Mouse (Mus musculus) thymus, postnatal 4 days (tissue): ENCODE results near the gene Gm20388.
A peak's percentile ranks its signal among the peaks of the same experiment; 100 is the strongest.

ENCODE experiments used
- DNase-seq: peaks from one replicate; pipeline ENCODE4 v3.0.0; 2021

The Gm20388 gene

DNA sequence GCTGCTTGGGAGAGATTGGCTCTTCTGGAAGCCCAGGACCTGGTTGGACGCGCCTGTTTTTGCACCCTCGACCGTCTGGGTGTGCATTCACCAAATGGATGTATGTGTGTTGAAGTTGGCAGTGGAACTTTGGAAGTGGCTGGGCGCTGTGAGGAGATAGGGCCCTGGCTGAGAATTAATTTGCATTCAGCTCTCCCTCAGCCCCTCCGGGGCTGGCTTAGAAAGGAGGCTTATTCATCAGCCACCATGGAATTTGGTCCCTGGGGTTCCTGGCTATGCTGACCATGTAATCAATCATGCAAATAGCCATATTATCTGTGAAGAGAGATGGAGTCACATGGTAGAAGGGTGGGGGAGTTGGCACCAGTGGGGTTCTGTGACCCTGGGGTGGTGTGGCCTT lies 1102.7 kb downstream of the Gm20388 start:
- DNase-seq: no peak

DNA sequence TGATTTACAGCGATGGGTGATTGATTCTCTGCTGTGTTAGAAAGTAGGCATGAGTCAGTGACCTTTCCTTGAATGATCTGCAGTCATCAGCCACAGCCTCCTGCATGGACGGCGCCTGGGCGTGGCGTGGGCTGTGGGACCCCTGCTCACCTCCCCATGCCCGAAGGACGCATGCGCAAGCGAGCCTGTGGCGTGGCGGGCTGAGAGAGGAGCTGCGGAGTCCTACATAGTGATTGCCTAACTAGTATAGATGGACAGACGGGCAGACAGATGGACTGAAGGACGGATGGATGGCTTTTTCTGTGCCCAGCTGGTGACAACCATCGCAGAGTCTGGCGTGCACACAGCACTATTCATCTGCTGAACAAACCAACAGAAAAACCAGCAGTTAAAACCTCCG lies 1106.0 kb downstream of the Gm20388 start:
- no peak for DNase-seq

DNA sequence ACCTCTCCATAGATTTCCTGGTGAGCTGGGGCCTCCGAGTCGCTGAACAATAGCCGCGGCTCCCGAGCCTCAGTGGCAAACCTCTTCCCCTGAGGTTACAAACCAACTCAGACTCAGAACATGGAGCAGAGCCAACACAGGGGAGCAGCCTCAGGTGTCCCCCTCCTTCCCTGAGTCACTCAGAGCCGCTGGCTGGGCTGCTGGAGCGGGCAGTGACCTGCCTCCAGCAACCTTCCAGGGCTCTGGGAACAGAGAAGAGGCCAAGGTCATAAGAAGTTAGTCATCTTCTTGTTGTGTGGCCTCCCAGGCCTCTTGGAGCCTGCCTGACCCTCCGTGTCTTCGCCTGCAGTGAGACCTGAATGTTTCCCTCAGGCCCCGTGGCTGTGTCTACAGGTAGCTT lies 1107.6 kb downstream of the Gm20388 start:
- no peak for DNase-seq

DNA sequence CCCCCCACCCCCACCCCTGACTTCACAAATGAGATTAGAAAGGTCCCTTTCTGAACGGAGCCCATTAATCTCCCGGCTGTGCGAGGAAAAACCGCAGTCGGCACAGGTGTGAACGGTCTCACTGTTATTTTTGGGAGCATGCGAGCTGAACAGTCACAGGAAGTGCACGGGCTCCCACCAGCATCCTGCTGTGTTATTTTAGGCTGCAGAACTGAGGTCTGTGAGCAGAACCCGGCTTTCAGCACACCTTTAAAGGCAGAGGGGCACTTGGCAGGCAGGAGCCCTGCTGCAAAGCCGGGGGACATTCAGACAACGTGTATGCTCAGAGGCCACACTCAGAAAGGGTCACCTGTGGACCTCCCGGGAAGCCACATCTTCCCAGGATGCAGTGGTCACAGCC lies 1110.8 kb downstream of the Gm20388 start:
- peak; percentile 69 for DNase-seq

DNA sequence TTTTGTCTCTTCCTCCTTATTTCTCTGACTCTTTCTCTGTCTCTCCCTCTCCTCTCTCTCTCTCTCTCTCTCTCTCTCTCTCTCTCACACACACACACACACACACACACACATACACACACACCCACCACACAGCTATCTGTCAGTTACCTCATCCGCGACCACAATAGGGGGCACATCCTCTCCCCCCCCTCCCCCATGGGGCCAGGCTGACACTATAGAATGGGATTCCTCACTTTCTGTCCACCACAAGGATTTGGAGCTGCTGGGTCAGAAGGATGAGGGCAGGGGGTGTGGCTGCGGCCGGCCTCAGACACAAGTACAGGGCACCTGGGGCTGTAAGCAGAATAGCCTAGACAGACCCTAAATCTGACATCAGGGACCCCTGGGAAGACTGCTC lies 1112.4 kb downstream of the Gm20388 start:
- DNase-seq: peak; percentile 62

DNA sequence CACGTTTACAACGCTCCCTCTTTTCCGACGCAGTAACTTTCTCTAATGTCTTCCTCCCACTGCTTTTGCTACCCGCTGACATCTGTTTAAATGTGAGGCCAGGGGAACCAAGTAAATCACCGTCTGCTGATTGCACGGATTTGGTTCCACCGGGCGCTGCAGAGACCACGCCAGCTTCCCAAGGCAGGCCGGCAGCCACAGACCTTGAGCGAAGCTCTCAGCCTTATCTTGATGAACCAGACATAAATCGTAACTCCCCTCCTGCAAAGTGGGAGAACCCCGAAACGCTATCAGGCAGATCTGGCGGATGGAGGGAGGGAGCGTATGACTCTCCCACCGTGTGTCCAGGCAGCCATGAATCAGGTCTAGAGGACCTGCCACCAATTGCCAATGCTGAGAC lies 1113.1 kb downstream of the Gm20388 start:
- peak; percentile 38 for DNase-seq

DNA sequence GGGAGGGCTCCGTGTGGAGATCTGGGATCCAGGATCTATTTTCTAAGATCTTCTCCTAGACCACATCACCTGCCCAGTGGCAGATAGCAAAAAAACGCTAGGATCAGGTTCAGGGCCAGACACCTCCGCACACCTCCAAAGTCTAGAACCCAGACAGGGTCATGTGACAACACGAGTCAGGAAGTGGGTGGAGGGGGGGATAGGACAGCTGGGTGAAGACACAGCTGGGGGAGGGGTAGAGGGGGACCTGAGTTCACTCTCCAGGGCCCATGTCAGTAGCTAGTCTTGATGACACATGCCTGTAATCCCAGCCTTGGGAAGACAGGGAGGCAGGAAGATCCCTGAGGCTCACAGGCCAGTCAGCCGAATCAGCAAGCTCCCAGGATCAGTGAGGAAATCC lies 1114.8 kb downstream of the Gm20388 start:
- peak; percentile 75 for DNase-seq

DNA sequence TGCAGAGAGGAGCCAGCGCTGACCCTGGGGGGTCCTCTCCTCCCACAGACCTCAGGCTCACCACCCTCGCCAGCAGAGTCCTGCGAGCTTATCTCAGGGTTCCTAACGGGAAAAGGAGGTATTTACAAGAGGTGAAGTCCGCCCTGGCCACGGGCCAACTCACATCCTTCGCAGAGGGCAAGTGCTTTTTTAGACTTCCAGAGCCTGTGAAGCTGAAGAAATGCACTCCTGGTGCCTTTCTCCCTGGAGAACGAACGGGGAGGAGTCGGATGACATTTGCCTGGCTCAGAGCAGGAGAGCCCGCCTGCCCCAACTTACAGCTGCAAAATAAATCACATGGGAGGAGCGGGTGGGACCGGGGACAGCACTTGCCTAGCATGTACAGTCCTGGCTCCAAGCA lies 1117.1 kb downstream of the Gm20388 start:
- DNase-seq: no peak

DNA sequence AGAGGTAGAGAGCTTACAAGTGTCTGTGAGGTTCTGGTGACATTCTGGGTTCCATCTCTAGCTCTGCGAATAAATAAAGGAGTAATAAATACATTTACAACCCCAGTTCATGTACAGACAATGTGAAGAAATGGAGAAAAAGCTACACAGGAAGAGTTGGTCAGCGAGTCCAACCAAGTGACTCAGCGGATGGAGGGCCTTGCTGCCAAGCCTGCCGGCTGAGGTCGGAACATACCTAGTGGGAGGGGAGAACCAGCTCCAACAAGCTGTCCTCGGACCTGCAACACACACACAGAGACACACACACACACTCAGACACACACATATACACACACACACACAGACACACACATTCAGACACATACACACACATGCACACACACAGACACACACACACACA lies 1118.4 kb downstream of the Gm20388 start:
- DNase-seq: no peak

DNA sequence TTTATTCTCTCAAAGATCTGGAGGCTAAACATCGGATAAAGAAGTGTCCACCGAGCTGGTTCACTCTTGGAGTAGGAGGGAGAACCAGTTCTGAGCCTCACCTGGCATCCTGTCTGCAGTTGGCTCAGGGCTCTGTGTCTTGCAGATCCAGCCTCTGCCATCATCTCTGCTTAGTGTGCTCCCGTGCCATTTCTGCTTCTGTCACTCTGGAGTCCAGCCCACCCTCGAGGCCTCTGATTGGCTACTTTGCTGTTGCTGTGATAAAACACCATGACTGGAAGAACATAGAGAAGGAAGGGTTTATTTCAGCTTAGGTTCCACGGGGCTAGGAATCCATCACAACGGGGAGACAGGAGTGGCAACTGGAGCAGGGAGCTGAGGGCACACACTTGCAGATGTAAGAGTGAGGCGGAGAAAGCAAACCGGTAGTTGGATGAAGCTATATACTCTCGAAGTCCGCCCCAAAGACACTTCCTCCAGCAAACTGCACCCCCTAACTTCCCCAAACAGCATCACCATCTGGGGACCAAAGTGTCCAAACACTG lies 1119.9 kb downstream of the Gm20388 start:
- DNase-seq: peak; percentile 28

DNA sequence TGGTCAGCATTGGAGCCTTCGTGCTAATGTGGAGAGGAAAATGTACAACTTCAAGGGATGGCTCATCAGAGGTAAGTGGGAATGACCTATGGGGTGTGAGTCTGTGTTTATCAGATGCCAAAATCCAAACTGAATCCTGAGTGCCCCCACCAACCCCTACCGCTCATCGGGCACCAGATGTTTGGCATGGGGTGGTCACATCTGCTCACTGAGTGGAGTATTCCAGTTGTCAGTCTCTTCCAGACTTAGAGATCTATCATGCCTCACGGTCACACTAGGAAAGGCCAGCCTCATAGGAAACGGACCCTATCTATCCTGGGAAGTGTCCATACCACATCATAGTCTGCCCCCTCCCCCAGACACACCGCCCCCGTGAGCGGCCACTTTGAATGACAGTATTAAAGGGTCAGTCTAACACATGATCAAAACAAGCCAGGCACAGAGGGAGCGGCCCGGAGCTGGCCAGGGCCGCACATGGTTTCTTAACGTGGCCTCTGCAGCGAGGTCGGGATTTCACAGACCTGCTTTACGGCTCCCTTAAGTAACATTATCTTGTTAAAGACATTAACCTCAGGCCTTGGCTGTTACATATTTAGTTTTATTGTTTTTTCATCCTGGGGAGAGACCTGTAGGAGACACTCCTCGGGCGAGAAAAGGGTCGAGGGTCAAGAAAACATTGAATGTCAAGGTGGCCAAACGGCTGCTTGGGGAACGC lies 1122.8 kb downstream of the Gm20388 start:
- no peak for DNase-seq

DNA sequence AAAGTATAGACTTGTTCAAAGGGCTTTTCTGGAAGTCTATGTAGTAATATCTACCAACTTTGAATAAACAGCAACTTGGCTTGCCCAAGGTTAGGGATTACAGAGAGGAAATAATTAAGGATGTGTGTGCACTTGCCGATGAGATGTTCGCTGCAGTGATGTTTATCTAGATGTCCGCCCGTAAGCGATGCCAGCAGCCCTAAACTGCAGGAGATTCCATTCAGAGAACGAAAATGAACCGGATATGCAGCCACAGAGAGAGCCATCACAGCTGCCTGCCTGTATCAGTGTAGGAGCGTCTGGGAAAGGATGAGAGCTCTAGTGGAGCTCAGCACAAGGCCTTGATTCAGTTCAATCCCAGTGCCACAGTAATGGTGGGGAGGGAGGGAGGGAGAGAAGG lies 1125.0 kb downstream of the Gm20388 start:
- no peak for DNase-seq

DNA sequence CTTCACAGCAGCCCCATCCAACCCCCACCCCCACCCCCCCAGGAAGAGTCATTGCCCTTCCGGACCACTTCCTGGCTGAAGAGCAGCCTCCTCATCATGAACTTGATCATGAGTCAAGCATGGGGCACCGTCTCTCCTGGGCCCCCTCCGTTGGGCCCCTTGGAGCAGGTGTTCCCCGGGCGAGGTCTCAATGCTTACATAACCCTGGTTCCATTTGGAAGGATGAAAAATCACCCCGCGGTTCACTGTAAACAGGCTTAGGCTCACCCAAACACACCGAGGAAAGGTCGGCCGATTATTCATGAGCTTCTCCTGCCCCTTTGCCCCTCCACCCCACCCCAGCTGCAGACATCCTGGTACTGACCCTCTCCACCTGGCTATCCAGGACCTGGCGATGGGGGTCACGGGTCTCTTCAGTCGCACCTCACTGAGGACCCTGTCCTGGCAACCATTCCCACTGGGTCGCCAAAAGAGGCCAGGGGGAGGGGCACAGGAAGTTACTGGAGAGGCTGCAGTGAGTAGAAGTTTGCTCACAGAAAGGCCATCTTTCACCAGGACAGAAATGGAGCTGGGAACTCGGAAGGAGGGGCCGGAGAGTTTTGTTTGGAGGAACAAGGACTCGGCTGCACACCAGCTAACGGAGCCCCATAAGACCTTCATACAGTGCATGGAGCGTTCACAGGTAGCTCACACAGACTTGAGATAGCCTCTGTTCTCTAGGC lies 1133.2 kb downstream of the Gm20388 start:
- DNase-seq: no peak

DNA sequence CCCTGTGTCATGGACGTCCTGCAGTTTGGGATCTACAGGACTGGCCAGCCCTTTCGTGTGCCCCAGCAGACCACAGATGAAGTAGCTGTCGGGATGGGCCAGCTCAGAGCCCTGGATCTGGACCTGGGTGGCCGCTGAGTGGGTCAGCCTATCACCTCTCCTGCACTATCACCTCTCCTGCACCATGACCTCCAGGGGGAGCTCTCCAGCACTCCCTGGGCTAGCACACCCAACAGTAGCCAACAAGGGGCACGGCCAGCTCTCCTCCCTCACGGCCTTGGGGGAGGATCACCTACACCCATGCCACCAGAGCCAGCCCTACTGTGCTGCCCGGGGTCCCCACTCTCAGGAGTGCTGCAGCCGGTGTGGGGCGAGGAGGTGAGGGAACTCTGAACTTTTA lies 1136.8 kb downstream of the Gm20388 start:
- DNase-seq: peak; percentile 65

DNA sequence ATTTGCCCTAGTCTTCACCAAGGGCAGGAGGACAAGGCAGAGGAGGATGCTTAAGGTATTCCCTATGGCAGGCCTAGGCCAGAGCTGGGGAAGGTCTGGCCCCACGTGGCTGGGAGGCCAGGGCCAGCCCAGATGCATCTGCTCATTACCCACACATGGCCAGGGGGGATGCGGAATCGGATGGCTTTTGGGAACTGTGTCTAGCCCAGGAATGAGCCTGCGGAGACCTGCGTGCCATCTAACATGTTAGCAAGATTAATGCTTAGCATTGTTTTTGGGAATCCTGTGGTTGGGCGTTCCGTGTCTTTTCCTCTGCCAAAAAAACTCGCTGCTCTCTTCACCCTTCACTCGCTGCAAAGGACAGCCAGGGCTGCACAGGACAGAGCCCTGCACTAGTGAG lies 1147.4 kb downstream of the Gm20388 start:
- DNase-seq: no peak

DNA sequence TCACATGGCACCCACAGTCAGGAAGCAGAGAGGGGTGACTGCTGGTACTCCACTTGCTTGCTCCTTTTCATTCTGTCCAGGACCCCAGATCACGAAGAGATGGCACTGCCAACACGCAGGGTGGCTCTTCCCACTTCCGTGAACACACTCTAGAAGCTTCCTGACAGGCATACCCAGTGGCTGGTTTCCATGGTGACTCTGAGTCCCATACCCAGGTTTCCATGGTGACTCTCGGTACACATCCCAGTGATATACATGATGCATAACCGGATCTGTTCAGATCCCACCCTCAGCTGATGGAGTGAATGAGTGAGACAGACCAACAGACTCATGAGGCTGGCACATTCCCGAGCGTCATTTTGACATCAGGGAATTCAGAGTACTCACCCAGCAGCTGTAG lies 1148.5 kb downstream of the Gm20388 start:
- DNase-seq: no peak

DNA sequence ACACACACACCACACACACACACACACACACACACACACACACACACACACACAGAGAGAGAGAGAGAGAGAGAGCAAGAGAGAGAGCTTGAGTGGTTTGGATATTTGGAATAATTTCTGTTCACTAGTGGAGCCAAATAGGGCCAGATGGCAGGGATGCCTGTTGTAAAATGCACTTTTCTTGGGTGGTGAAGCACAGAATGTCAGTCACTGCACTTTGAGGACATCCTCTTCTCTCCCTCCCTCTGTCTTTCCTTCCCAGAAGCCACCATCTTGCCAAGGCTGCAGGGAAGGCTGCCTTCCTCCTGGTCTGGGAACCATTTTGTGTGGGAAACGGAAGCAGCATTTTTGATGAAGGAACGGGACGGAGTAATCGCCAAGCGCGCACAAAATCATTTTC lies 1151.9 kb downstream of the Gm20388 start:
- DNase-seq: no peak

DNA sequence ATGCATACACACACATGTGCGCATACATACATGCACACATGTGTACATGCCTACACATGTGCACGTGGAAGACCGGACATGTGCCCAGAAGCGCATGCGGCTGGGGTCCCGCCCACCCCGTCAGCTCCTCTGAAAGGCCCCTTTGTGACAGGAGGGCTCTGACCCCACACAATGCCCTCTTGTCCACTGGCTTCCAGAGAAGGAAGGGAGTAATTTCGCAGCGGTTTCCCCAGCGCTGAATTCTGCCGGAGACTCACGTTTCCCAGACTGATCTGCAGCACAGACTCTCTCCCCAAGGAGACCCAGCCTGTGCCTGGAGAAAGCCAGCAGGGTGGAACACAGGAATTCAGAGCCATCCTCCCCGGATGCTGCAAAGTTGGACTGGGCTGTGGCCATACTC lies 1153.0 kb downstream of the Gm20388 start:
- DNase-seq: no peak

DNA sequence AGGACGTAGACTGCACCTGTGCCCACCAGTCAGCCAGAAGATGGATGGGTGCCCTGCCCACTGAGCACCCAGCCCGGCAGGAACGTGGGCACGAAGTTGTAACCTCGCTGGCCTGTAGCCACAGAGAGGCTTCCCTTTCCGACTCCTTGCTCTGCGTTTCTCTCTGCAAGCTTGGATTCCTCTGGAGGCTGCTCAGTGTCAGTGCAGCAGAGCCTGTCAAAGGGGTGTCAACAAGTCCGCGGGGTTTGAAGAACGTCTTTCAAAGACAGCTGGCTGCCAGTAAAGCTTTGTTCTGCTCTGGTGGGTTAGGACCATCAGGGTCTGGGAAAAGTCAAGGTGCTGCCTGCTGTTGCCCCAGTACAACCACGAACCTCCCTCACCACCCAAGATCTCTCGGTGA lies 1160.8 kb downstream of the Gm20388 start:
- DNase-seq: no peak

DNA sequence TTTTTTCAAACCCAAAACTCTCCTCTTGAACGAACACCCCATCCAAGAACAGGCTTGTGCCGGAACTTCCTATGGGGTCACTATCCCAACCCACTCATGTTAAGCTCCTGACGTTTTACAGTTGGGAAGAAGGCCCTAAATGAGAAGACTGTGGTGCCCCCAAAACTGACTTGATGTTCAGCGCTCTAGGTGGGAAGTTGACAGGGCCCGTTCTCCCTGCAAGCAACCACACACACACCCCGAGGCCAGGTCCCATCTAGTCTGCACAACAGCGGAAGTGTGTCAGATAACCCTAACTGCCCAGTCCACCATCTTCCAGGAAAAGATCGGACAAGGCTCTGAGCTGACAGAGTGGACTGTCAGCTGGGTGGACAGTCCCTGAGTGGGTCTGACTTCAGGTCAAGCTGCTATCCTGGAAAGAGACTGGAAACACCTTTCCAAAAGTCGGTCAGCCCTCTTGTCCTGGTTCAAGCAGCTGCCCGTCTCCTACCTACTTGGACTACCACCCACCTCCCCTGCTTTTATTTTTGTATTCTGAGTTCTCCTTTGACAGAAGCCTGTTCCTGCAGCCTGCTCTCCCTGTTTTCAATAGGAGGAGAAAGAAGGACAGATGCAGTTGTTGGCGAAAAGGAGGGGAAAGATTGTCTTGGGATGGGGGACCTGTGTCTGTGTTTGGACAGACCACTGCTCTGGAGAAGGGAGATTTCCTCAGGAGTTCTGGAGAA lies 1161.9 kb downstream of the Gm20388 start:
- DNase-seq: no peak

DNA sequence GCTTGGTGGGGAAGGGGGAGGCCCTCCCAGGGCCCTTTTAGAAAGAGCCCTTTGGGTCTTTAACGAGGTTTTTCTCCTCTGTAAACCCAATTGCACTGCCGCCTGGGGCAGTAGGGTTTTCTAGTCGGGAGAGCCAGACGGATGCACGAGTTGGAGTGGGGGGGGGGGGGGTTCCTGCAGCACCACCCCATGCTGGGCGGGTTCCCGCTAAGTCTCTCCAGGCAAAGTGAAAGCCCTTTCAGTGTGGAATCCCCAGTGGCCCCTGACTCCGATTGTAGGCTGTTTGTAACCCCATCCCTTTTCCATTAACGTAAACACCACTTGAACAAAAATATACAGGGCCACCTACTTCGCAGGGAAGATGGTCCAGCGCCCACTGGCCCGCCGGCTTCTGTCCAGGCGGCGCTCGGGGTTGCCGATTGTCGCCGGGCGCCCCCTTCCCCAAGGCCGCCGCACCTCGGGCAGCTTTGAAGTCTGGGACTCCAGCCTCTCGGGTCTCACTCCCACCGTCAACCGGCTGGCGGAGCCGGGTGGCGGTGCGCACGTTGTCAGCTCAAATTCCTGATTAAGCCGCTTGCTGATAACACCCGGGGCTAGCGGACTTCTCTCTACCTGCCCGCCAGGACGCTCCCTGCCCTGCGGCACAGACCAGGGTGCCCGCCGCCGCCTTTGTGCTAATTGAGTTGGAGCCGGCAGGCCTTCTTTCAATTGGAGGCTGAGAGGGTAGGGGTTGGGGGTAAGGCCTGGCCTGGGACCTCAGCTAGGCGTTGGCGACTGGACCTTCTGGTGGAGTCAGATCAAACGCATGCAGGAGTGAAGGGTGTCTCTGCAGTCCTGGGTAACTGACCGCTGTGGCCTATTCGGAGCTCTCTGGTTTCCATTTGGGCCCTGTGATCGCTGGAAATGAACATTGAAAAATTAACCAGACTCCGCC lies 1162.8 kb downstream of the Gm20388 start:
- no peak for DNase-seq

DNA sequence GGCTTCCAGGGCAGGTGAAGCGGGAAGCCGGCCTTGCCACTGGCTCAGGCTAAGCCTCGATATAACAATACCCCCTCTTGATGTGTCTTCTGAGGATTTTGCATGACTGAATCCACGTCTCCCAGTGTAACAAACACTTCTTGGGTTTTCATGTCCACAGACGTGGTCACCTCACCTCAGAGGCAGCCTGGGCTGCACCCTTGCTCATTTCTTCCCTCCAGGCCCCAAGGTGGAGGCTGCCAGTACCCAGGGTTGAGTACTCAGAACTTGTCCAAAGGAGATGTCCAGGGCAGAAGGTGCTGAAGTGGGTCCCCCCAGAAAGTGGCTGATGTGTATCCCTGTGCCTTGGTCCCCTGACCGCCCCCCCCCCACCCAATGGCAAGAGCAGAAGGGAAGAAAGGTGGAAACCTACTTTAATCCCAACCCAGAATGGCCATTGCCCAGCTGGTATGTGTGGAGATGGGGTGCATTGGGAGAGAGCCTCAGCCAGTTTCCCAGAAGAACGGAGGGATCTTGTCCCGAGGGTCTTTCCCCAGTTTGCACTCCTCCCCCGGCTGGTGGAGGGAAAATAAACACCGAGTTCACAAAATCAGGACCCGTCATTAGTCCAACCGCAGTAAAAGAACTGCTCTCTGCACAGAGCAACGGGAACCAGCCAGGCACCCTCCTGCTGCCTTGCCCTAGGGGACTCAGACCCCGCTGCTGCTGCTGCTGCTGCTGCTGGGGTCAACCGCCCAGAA lies 1163.6 kb downstream of the Gm20388 start:
- no peak for DNase-seq
